Mouse (Mus musculus) hindbrain, embryonic 14.5 days (tissue): Measurements from ENCODE around the gene Cnmd. TPM values are rescaled to one million over a fixed set of nuclear protein-coding genes. Genes with fewer than 3 reads are reported as not detected.
A peak's percentile ranks its signal among the peaks of the same experiment; 100 is the strongest.

Experiments
- ATAC-seq: fragments of 200-750 bp; cut with Nextera tagmentation; 2 replicates; pipeline ENCODE4 v1.8.0; 2017; ENCODE audit warnings: moderate number of reproducible peaks, mild to moderate bottlenecking, moderate TSS enrichment, moderate library complexity; ENCODE audit not compliant: low FRiP score
- DNase-seq: peaks from one replicate; pipeline ENCODE4 v3.0.0-alpha.2; 2015; ENCODE audit warnings: low spot score
- H3K27ac ChIP-seq: fragments of 300-500 bp; sonication (generic); 2 replicates; pipeline ENCODE4 v1.5.1; 2014; ENCODE audit warnings: mild to moderate bottlenecking, moderate library complexity
- H3K27me3 ChIP-seq: fragments of 300-500 bp; sonication (generic); 2 replicates; pipeline ENCODE4 v1.6.1; 2014; ENCODE audit warnings: mild to moderate bottlenecking, low read length, mixed read lengths; ENCODE audit not compliant: control insufficient read depth, insufficient read depth
- H3K36me3 ChIP-seq: fragments of 300-500 bp; sonication (generic); replicated peaks from 2 replicates; pipeline ENCODE4 v1.6.1; 2014; ENCODE audit not compliant: control insufficient read depth, insufficient read depth
- H3K4me1 ChIP-seq: fragments of 300-500 bp; sonication (generic); replicated peaks from 2 replicates; pipeline ENCODE4 v1.6.1; 2014; ENCODE audit warnings: antibody characterized with exemption, low read length, mixed read lengths; ENCODE audit not compliant: control insufficient read depth, insufficient read depth
- H3K4me2 ChIP-seq: fragments of 300-500 bp; sonication (generic); replicated peaks from 2 replicates; pipeline ENCODE4 v1.6.1; 2014; ENCODE audit warnings: mild to moderate bottlenecking, moderate library complexity
- H3K4me3 ChIP-seq: fragments of 300-500 bp; sonication (generic); replicated peaks from 2 replicates; pipeline ENCODE4 v1.5.1; 2014; ENCODE audit warnings: mild to moderate bottlenecking, low read length
- H3K9ac ChIP-seq: fragments of 300-500 bp; sonication (generic); 2 replicates; pipeline ENCODE4 v1.6.1; 2014
- H3K9me3 ChIP-seq: fragments of 300-500 bp; sonication (generic); 2 replicates; pipeline ENCODE4 v1.6.1; 2016; ENCODE audit warnings: low read length; ENCODE audit not compliant: control insufficient read depth
- WGBS: fragments of 180-500 bp; shearing (Covaris S2); extraction: QIAGEN DNeasy Blood & Tissue Kit; methylation state at CpG from one replicate; pipeline ENCODE4 v1.1.7; 2014; 5-methylcytosine and 5-hydroxymethylcytosine counted together
- polyA plus RNA-seq: library from polyadenylated mRNA; unstranded; fragments of >200 nt; fragmentation: Nextera tagmentation; extraction: Ambion mirVana; gene quantifications from 2 replicates; pipeline ENCODE4 v1.2.1, GENCODE M21; 2014

Cnmd gene
- polyA plus RNA-seq, 1 experiment from 2014 or later: 4.2 TPM

- no peak for ATAC-seq
- Histone ChIP-seq H3K4me3 (no peak overlapping the region), H3K9me3 (no peaks in the 10 kb centered on the region), H3K4me1 (peaks cover 22% of the 10 kb centered on the region), H3K27me3 (no peaks in the 10 kb centered on the region), H3K27ac (peak overlapping the region; percentile 14; the same call in 1 of the 2 replicates), H3K4me2 (peak overlapping the region; percentile 2; the same call in 1 of the 2 replicates), H3K9ac (no peak overlapping the region), H3K36me3 (no peaks in the 10 kb centered on the region)
- WGBS: 53% methylated on average over 15 of the region's 15 CpGs
- DNase-seq: no peak
Measured at GRCm38 (mm10) chr14:79677108-79677753, 15.3 kb upstream of the Cnmd start.

GRCm38 (mm10) chr14:79673083-79674013 lies 11.4 kb upstream of the Cnmd start:
- DNase-seq (no peak), ATAC-seq (peak; percentile 31; the same call in 1 of the 2 replicates)
- no peaks in the 10 kb centered on the region for H3K36me3 ChIP-seq
- H3K4me2 ChIP-seq: no peak overlapping the region
- H3K9ac ChIP-seq: no peak overlapping the region
- H3K9me3 ChIP-seq: no peaks in the 10 kb centered on the region
- peaks cover 21% of the 10 kb centered on the region for H3K4me1 ChIP-seq
- H3K27me3 ChIP-seq: no peaks in the 10 kb centered on the region
- no peak overlapping the region for H3K27ac ChIP-seq
- WGBS: 36% methylated on average over 17 of the region's 17 CpGs
- H3K4me3 ChIP-seq: no peak overlapping the region

- DNase-seq (no peak), ATAC-seq (no peak)
- Histone ChIP-seq H3K9me3 (no peaks in the 10 kb centered on the region), H3K4me1 (peaks cover 19% of the 10 kb centered on the region), H3K4me2 (no peak overlapping the region), H3K4me3 (no peak overlapping the region), H3K36me3 (no peaks in the 10 kb centered on the region), H3K27me3 (no peaks in the 10 kb centered on the region), H3K9ac (no peak overlapping the region), H3K27ac (no peak overlapping the region)
- 46% methylated on average over 5 of the region's 5 CpGs for WGBS
Measured at GRCm38 (mm10) chr14:79672567-79672966, 10.6 kb upstream of the Cnmd start.

GRCm38 (mm10) chr14:79671008-79671407 lies 9.0 kb upstream of the Cnmd start:
- no peak overlapping the region for H3K27ac ChIP-seq
- no peak overlapping the region for H3K4me3 ChIP-seq
- H3K4me1 ChIP-seq: peaks cover 16% of the 10 kb centered on the region
- ATAC-seq (no peak), DNase-seq (no peak)
- H3K36me3 ChIP-seq: no peaks in the 10 kb centered on the region
- no peaks in the 10 kb centered on the region for H3K9me3 ChIP-seq
- no peak overlapping the region for H3K4me2 ChIP-seq
- WGBS: 85% methylated on average over 3 of the region's 3 CpGs
- H3K27me3 ChIP-seq: no peaks in the 10 kb centered on the region
- H3K9ac ChIP-seq: no peak overlapping the region

- WGBS: 18% methylated on average over 33 of the region's 33 CpGs
- H3K27me3 ChIP-seq: no peaks in the 10 kb centered on the region
- H3K27ac ChIP-seq: no peak overlapping the region
- H3K4me3 ChIP-seq: peak overlapping the region; percentile 11
- DNase-seq (peak; percentile 34), ATAC-seq (0 out of 2 replicates have a peak, but pooled peaks have one; percentile 44)
- H3K9me3 ChIP-seq: no peaks in the 10 kb centered on the region
- peaks cover 35% of the 10 kb centered on the region for H3K4me1 ChIP-seq
- peak overlapping the region; percentile 46 for H3K4me2 ChIP-seq
- peak overlapping the region; percentile 35; the same call in 1 of the 2 replicates for H3K9ac ChIP-seq
- no peaks in the 10 kb centered on the region for H3K36me3 ChIP-seq
Measured at GRCm38 (mm10) chr14:79661005-79661917, 709 bp downstream of the Cnmd start.

- WGBS: 38% methylated on average over 5 of the region's 5 CpGs
- Histone ChIP-seq H3K9me3 (no peaks in the 10 kb centered on the region), H3K27ac (0 out of 2 replicates have a peak overlapping the region, but pooled peaks have one; percentile 32), H3K27me3 (no peaks in the 10 kb centered on the region), H3K36me3 (no peaks in the 10 kb centered on the region), H3K4me1 (peaks cover 35% of the 10 kb centered on the region), H3K4me3 (no peak overlapping the region), H3K9ac (no peak overlapping the region), H3K4me2 (peak overlapping the region; percentile 46; the same call in 1 of the 2 replicates)
- no peak for DNase-seq
- ATAC-seq: no peak
Measured at GRCm38 (mm10) chr14:79660467-79660866, 1.5 kb downstream of the Cnmd start.

GRCm38 (mm10) chr14:79658748-79659508 lies 3.0 kb downstream of the Cnmd start:
- peaks cover 35% of the 10 kb centered on the region for H3K4me1 ChIP-seq
- peak; percentile 57 for DNase-seq
- no peaks in the 10 kb centered on the region for H3K36me3 ChIP-seq
- H3K4me2 ChIP-seq: no peak overlapping the region
- no peaks in the 10 kb centered on the region for H3K9me3 ChIP-seq
- H3K4me3 ChIP-seq: no peak overlapping the region
- WGBS: 48% methylated on average over 6 of the region's 6 CpGs
- H3K9ac ChIP-seq: no peak overlapping the region
- H3K27ac ChIP-seq: peak overlapping the region; percentile 59
- H3K27me3 ChIP-seq: no peaks in the 10 kb centered on the region
- ATAC-seq: peak; percentile 68

- no peak overlapping the region for H3K4me2 ChIP-seq
- no peaks in the 10 kb centered on the region for H3K27me3 ChIP-seq
- H3K9me3 ChIP-seq: no peaks in the 10 kb centered on the region
- no peak overlapping the region for H3K9ac ChIP-seq
- no peaks in the 10 kb centered on the region for H3K36me3 ChIP-seq
- H3K27ac ChIP-seq: peak overlapping the region; percentile 59
- H3K4me3 ChIP-seq: no peak overlapping the region
- peak; percentile 34; the same call in 1 of the 2 replicates for ATAC-seq
- 68% methylated on average over 5 of the region's 5 CpGs for WGBS
- no peak for DNase-seq
- peaks cover 35% of the 10 kb centered on the region for H3K4me1 ChIP-seq
Measured at GRCm38 (mm10) chr14:79658286-79658685, 3.7 kb downstream of the Cnmd start.
